Mouse (Mus musculus): ENCODE measurements at regions not wholly inside any gene's neighbourhood (a gene's known extent, or its start where the extent isn't known, plus 50 kb on each side); places are given as distances from the start of the nearest gene placed in this dataset.

DNA sequence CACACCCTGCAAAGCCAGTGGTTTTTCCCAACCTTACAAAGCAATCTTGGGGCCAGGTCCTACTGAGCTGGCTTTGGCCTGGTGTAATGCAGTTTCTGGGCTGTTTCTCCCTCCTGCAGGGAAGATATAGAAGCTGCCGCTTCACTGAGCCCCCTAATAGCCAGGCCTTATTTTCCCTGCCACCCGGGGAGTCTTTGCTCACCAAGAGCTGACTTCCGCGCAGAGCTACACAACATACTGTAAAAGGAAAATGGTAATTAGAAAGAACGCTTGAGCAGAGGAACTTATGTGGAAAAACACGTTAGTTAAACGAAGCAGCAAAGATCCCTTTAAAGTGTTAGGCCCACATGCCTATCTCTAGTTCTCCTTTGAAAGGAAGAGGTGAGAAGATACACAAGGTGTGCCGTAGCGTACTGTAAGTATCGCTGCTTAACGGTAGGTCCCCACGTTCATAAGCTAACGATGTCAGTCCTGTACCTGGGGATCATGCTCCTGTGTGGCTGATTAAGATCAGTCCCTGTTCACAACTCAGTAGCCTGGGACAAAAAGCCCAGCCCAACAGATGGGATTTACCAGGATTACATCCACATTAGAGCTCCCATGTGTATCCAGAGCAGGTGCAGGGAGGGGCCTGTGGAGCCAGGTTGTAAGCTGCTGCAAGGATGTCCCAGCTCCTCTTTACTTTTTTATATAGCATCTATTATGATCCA lies 307.5 kb upstream of the Chd6 start:
- H3K4me2 ChIP-seq (ENCODE audit: low read length): no peak overlapping the region
- H3K27ac ChIP-seq (ENCODE audit: low read length): no peak overlapping the region
- no peaks in the 10 kb centered on the region for H3K36me3 ChIP-seq (ENCODE audit: control insufficient read depth, insufficient read depth)
- no peaks in the 10 kb centered on the region for H3K9me3 ChIP-seq (ENCODE audit: control insufficient read depth, low read length)
- no peaks in the 10 kb centered on the region for H3K27me3 ChIP-seq (replicated peaks; ENCODE audit: control insufficient read depth, insufficient read depth, low read length)
- no peak overlapping the region for H3K9ac ChIP-seq (replicated peaks; ENCODE audit: low read depth, low read length)
- ATAC-seq: peak; percentile 47; the same call in 1 of the 2 replicates
- H3K4me1 ChIP-seq (replicated peaks; ENCODE audit: control insufficient read depth, insufficient read depth, low read length): 0 out of 2 replicates have a peak, but pooled peaks cover 6% of the 10 kb centered on the region
- H3K4me3 ChIP-seq (replicated peaks; ENCODE audit: low read length): no peak overlapping the region
- WGBS: 25% methylated on average over 13 of the region's 13 CpGs

DNA sequence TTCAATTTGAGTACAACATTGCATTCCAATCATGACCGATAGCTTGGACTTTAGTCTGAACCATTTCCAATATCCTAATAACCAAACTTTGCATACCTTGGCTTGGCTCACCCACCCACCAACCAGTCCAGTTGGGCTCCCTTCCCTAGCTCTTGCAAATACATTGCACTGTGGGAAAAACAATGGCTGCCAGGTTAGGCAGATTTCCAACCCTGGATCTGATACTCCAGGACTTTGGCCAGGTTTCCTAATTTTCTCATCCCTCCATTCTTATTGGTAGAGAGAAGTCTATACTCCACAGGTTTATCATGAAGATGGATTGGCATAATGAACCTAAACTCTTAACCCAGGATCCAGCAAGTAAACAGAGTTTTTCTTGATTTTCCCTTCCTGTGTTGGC lies 299.4 kb upstream of the Chd6 start:
- Histone ChIP-seq H3K4me3 (replicated peaks; ENCODE audit: low read length) (no peak overlapping the region), H3K9ac (replicated peaks; ENCODE audit: low read depth, low read length) (no peak overlapping the region), H3K4me1 (replicated peaks; ENCODE audit: control insufficient read depth, insufficient read depth, low read length) (no peaks in the 10 kb centered on the region), H3K9me3 (ENCODE audit: control insufficient read depth, low read length) (no peaks in the 10 kb centered on the region), H3K27me3 (replicated peaks; ENCODE audit: control insufficient read depth, insufficient read depth, low read length) (no peaks in the 10 kb centered on the region), H3K27ac (ENCODE audit: low read length) (no peak overlapping the region), H3K36me3 (ENCODE audit: control insufficient read depth, insufficient read depth) (no peaks in the 10 kb centered on the region), H3K4me2 (ENCODE audit: low read length) (no peak overlapping the region)
- 89% methylated on average over 1 of the region's 1 CpGs for WGBS
- no peak for ATAC-seq

DNA sequence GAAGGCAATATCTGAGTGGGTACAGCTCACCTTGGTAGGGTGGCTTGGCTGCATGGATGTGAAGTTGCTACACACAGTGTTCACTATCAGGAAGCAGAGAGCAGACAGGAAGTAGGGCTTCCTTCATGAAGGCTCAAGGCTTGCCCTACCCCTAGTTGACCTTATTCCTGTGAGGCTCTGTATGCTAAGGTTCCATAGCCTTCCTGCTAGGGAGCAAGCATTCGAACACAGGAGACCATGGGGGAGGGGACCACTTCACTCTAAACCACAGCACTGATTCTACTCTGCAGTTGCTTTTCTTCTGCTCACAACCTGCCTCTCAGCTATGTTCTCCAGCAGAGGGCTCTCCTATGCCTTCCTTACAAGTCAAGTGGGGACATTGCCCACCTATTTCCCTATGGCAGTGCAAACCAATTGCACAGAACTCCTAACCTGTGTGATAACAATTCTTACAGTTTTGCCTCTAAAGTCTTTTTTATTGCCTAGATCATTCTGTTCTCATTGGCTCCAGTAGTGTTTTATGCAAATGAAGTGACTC lies 297.0 kb upstream of the Chd6 start:
- Histone ChIP-seq H3K36me3 (ENCODE audit: control insufficient read depth, insufficient read depth) (no peaks in the 10 kb centered on the region), H3K4me3 (replicated peaks; ENCODE audit: low read length) (no peak overlapping the region), H3K27me3 (replicated peaks; ENCODE audit: control insufficient read depth, insufficient read depth, low read length) (no peaks in the 10 kb centered on the region), H3K4me2 (ENCODE audit: low read length) (no peak overlapping the region), H3K9ac (replicated peaks; ENCODE audit: low read depth, low read length) (no peak overlapping the region), H3K9me3 (ENCODE audit: control insufficient read depth, low read length) (no peaks in the 10 kb centered on the region), H3K27ac (ENCODE audit: low read length) (no peak overlapping the region), H3K4me1 (replicated peaks; ENCODE audit: control insufficient read depth, insufficient read depth, low read length) (no peaks in the 10 kb centered on the region)
- 46% methylated on average over 1 of the region's 1 CpGs for WGBS
- ATAC-seq: no peak

DNA sequence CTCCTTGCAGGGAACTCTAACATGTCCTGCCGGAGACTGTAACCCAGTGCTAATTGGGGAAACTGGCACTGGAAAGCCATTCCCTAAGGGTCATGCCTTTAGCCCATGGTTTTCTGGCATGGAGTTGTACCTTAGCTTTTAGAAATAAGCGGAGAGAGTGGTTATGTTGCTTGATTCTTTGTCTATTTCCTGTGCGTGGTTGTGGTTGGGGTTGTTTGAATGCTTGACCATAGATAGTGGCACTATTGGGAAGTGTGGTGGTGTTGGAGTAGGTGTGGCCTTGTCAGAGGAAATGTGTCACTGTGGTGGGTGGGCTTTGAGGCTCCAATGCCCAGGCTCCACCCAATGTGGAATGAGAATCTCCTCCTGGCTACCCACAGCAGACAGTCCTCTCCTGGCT lies 289.2 kb upstream of the Chd6 start:
- no peak overlapping the region for H3K9ac ChIP-seq (replicated peaks; ENCODE audit: low read depth, low read length)
- H3K4me1 ChIP-seq (replicated peaks; ENCODE audit: control insufficient read depth, insufficient read depth, low read length): no peaks in the 10 kb centered on the region
- H3K27me3 ChIP-seq (replicated peaks; ENCODE audit: control insufficient read depth, insufficient read depth, low read length): no peaks in the 10 kb centered on the region
- H3K27ac ChIP-seq (ENCODE audit: low read length): no peak overlapping the region
- 94% methylated on average over 3 of the region's 3 CpGs for WGBS
- no peak for ATAC-seq
- no peaks in the 10 kb centered on the region for H3K9me3 ChIP-seq (ENCODE audit: control insufficient read depth, low read length)
- H3K4me2 ChIP-seq (ENCODE audit: low read length): no peak overlapping the region
- no peak overlapping the region for H3K4me3 ChIP-seq (replicated peaks; ENCODE audit: low read length)
- H3K36me3 ChIP-seq (ENCODE audit: control insufficient read depth, insufficient read depth): no peaks in the 10 kb centered on the region

DNA sequence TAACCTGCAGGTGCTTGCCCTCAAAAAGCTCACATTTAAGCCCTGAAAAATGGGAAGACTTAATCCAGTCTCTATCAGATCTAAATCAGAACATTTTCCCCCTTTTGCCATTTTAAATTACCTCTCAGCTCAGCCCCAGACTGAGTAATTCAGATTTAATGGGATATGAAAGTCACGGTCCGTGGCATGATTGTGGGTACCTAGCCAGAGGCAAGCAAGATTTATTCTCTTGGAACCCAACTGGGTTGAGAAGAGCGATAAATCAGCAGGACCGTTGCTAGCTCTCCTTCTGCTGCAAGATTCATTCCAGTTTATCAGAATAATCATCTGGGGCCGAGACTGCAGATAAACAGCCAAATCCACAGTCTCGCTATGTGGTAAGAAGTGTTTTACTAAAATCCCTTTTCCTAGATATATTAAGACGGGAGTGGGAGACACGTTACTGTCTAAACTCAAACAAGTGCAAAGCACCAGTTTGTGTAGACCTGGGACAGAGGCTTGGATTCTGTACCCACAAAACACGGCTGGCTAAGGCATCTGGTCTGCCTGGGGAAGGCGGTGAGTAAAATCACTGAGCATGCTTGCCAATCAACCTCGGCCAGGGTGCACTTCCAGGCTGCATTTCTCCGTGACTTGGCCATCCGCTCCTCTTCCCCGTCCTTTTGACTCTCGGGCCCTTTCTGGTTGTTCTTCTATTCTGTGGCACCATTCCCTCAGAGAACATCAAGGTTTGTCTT lies 282.2 kb upstream of the Chd6 start:
- H3K36me3 ChIP-seq (ENCODE audit: control insufficient read depth, insufficient read depth): no peaks in the 10 kb centered on the region
- no peak overlapping the region for H3K4me3 ChIP-seq (replicated peaks; ENCODE audit: low read length)
- no peak for ATAC-seq
- no peak overlapping the region for H3K4me2 ChIP-seq (ENCODE audit: low read length)
- no peak overlapping the region for H3K9ac ChIP-seq (replicated peaks; ENCODE audit: low read depth, low read length)
- H3K4me1 ChIP-seq (replicated peaks; ENCODE audit: control insufficient read depth, insufficient read depth, low read length): peaks cover 10% of the 10 kb centered on the region
- 69% methylated on average over 15 of the region's 15 CpGs for WGBS
- no peak overlapping the region for H3K27ac ChIP-seq (ENCODE audit: low read length)
- no peaks in the 10 kb centered on the region for H3K27me3 ChIP-seq (replicated peaks; ENCODE audit: control insufficient read depth, insufficient read depth, low read length)
- no peaks in the 10 kb centered on the region for H3K9me3 ChIP-seq (ENCODE audit: control insufficient read depth, low read length)

DNA sequence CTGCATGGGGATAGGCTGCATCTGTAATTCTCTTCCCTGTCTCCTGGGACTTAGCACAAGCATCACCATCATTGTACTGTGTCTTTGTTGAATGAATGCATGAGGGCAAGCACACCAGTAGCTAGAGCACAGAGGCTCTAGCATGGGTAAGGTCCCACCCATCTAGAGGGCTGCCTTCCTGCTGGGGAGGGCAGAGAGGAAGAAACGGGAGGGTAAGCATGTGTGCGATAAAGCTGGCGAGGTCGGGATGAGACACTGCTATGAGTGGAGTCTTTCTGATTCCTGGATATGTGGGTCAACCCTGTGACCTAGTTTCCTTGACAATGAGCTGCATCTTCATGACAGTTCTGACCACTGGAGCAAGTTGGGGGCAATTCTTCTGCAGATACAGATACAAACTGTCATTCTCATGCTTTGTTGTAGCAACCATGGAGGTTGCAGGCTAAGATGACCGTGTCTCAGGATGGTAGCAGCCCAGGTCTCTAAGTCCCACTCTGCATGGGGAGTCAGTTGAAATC lies 280.5 kb upstream of the Chd6 start:
- no peak overlapping the region for H3K4me3 ChIP-seq (replicated peaks; ENCODE audit: low read length)
- H3K27ac ChIP-seq (ENCODE audit: low read length): no peak overlapping the region
- H3K27me3 ChIP-seq (replicated peaks; ENCODE audit: control insufficient read depth, insufficient read depth, low read length): no peaks in the 10 kb centered on the region
- no peak overlapping the region for H3K4me2 ChIP-seq (ENCODE audit: low read length)
- no peaks in the 10 kb centered on the region for H3K36me3 ChIP-seq (ENCODE audit: control insufficient read depth, insufficient read depth)
- 87% methylated on average over 5 of the region's 5 CpGs for whole genome bisulfite sequencing
- ATAC-seq: no peak
- H3K9me3 ChIP-seq (ENCODE audit: control insufficient read depth, low read length): no peaks in the 10 kb centered on the region
- H3K4me1 ChIP-seq (replicated peaks; ENCODE audit: control insufficient read depth, insufficient read depth, low read length): peaks cover 10% of the 10 kb centered on the region
- no peak overlapping the region for H3K9ac ChIP-seq (replicated peaks; ENCODE audit: low read depth, low read length)

- no peaks in the 10 kb centered on the region for H3K36me3 ChIP-seq (ENCODE audit: control insufficient read depth, insufficient read depth)
- no peak overlapping the region for H3K4me3 ChIP-seq (replicated peaks; ENCODE audit: low read length)
- no peaks in the 10 kb centered on the region for H3K9me3 ChIP-seq (ENCODE audit: control insufficient read depth, low read length)
- WGBS: 55% methylated on average over 6 of the region's 6 CpGs
- no peak overlapping the region for H3K9ac ChIP-seq (replicated peaks; ENCODE audit: low read depth, low read length)
- no peak overlapping the region for H3K27ac ChIP-seq (ENCODE audit: low read length)
- ATAC-seq: no peak
- no peaks in the 10 kb centered on the region for H3K27me3 ChIP-seq (replicated peaks; ENCODE audit: control insufficient read depth, insufficient read depth, low read length)
- H3K4me1 ChIP-seq (replicated peaks; ENCODE audit: control insufficient read depth, insufficient read depth, low read length): peaks cover 10% of the 10 kb centered on the region
- no peak overlapping the region for H3K4me2 ChIP-seq (ENCODE audit: low read length)
Observed at GRCm38 (mm10) chr2:161387054-161387453, 278.2 kb upstream of the Chd6 start.

DNA sequence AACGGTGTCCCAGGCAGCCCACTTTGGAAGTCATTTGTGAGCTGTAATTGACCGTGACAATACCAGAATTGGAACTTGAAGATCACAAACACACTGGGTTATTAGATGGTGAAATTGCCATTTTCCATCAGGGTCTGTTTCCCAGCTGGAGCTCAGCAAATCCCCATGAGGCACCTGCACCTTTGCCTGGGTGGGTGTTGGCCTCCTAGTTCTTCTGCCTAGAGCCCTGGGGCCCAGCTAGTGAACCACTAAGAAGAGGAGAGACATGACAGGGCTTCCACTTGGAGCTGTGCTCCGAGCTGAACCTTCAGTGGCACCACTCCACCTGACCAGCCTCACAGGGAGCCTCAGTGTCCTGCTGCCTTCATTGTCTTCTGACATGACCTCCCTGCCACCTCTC lies 273.5 kb upstream of the Chd6 start:
- no peak overlapping the region for H3K9ac ChIP-seq (replicated peaks; ENCODE audit: low read depth, low read length)
- no peaks in the 10 kb centered on the region for H3K36me3 ChIP-seq (ENCODE audit: control insufficient read depth, insufficient read depth)
- no peak overlapping the region for H3K4me2 ChIP-seq (ENCODE audit: low read length)
- no peaks in the 10 kb centered on the region for H3K9me3 ChIP-seq (ENCODE audit: control insufficient read depth, low read length)
- no peak overlapping the region for H3K4me3 ChIP-seq (replicated peaks; ENCODE audit: low read length)
- peaks cover 3% of the 10 kb centered on the region; the same call in 1 of the 2 replicates for H3K4me1 ChIP-seq (replicated peaks; ENCODE audit: control insufficient read depth, insufficient read depth, low read length)
- no peak overlapping the region for H3K27ac ChIP-seq (ENCODE audit: low read length)
- ATAC-seq: no peak
- WGBS: 71% methylated on average over 3 of the region's 3 CpGs
- H3K27me3 ChIP-seq (replicated peaks; ENCODE audit: control insufficient read depth, insufficient read depth, low read length): no peaks in the 10 kb centered on the region

DNA sequence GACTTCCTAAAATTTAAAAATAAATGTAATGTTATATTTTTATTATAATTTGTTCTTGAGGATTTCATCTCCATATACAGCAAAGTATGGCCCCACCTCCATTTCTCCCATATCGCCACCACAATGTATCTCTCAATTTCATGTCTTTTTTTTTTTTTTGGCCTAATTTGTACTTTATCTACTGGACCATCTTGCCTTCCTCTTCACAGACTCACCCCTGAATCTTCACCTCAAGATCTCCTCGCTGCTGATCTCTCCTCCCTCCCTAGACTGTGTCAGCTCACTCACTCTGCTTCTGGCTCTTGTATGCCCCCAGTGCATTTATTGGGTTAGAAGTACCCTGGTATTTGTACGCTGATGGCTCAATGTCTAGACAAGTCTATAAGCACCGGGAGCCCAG lies 269.4 kb upstream of the Chd6 start:
- no peak overlapping the region for H3K4me2 ChIP-seq (ENCODE audit: low read length)
- no peaks in the 10 kb centered on the region for H3K4me1 ChIP-seq (replicated peaks; ENCODE audit: control insufficient read depth, insufficient read depth, low read length)
- no peak overlapping the region for H3K27ac ChIP-seq (ENCODE audit: low read length)
- H3K27me3 ChIP-seq (replicated peaks; ENCODE audit: control insufficient read depth, insufficient read depth, low read length): no peaks in the 10 kb centered on the region
- WGBS: 94% methylated on average over 4 of the region's 4 CpGs
- no peak overlapping the region for H3K9ac ChIP-seq (replicated peaks; ENCODE audit: low read depth, low read length)
- H3K4me3 ChIP-seq (replicated peaks; ENCODE audit: low read length): no peak overlapping the region
- no peak for ATAC-seq
- H3K9me3 ChIP-seq (ENCODE audit: control insufficient read depth, low read length): no peaks in the 10 kb centered on the region
- no peaks in the 10 kb centered on the region for H3K36me3 ChIP-seq (ENCODE audit: control insufficient read depth, insufficient read depth)
